Mouse (Mus musculus): ENCODE results near the gene Serp2. TPM values are rescaled to one million over a fixed set of nuclear protein-coding genes. Genes with fewer than 3 reads are reported as not detected.

Gene Serp2
- total and polyA plus RNA-seq, 2 experiments, result 0.37 TPM; not detected in 1

GRCm38 (mm10) chr14:76592721-76593120 lies 36.0 kb upstream of the Serp2 start:
- Histone ChIP-seq H3K79me2 (ENCODE audit: control insufficient read depth, insufficient read depth, low read length) (no peaks in the 10 kb centered on the region), H3K9ac (ENCODE audit: low read depth, low read length) (no peak overlapping the region), H3K36me3 (ENCODE audit: control insufficient read depth, insufficient read depth, low read length) (no peaks in the 10 kb centered on the region), H3K4me1 (ENCODE audit: control insufficient read depth, insufficient read depth, low read length) (no peaks in the 10 kb centered on the region), H3K4me3 (ENCODE audit: insufficient read depth, low read depth, low read length) (no peak overlapping the region), H3K27ac (replicated peaks; ENCODE audit: insufficient read depth, low read depth, low read length) (no peak overlapping the region), H3K27me3 (ENCODE audit: control insufficient read depth, insufficient read depth, low read length) (no peaks in the 10 kb centered on the region)
- WGBS, result 93% methylated on average over 12 of the region's 12 CpGs
- DNase-seq (ENCODE audit: extremely low read depth, low read depth, low spot score), result peak; percentile 15
- TF ChIP-seq CTCF (IDR thresholded peaks at IDR 0.05; ENCODE audit: low read depth, low read length), result no peak
- no peak for TF ChIP-seq POLR2A (IDR thresholded peaks at IDR 0.05; ENCODE audit: extremely low read depth, insufficient read depth, low read length)

- no peak overlapping the region for H3K4me3 ChIP-seq (ENCODE audit: insufficient read depth, low read depth, low read length)
- H3K9ac ChIP-seq (ENCODE audit: low read depth, low read length), result no peak overlapping the region
- 51% methylated on average over 6 of the region's 6 CpGs for WGBS
- H3K27ac ChIP-seq (replicated peaks; ENCODE audit: insufficient read depth, low read depth, low read length), result no peak overlapping the region
- H3K36me3 ChIP-seq (ENCODE audit: control insufficient read depth, insufficient read depth, low read length), result no peaks in the 10 kb centered on the region
- TF ChIP-seq CTCF (IDR thresholded peaks at IDR 0.05; ENCODE audit: low read depth, low read length), result no peak
- TF ChIP-seq POLR2A (IDR thresholded peaks at IDR 0.05; ENCODE audit: extremely low read depth, insufficient read depth, low read length), result no peak
- no peaks in the 10 kb centered on the region for H3K27me3 ChIP-seq (ENCODE audit: control insufficient read depth, insufficient read depth, low read length)
- no peaks in the 10 kb centered on the region for H3K79me2 ChIP-seq (ENCODE audit: control insufficient read depth, insufficient read depth, low read length)
- peak; percentile 78 for DNase-seq (ENCODE audit: extremely low read depth, low read depth, low spot score)
- no peaks in the 10 kb centered on the region for H3K4me1 ChIP-seq (ENCODE audit: control insufficient read depth, insufficient read depth, low read length)
Measured at GRCm38 (mm10) chr14:76592090-76592489, 35.4 kb upstream of the Serp2 start.

GRCm38 (mm10) chr14:76590134-76590533 lies 33.4 kb upstream of the Serp2 start:
- no peaks in the 10 kb centered on the region for H3K36me3 ChIP-seq (ENCODE audit: control insufficient read depth, insufficient read depth, low read length)
- no peak for DNase-seq (ENCODE audit: extremely low read depth, low read depth, low spot score)
- H3K4me1 ChIP-seq (ENCODE audit: control insufficient read depth, insufficient read depth, low read length), result no peaks in the 10 kb centered on the region
- H3K27ac ChIP-seq (replicated peaks; ENCODE audit: insufficient read depth, low read depth, low read length), result no peak overlapping the region
- no peaks in the 10 kb centered on the region for H3K27me3 ChIP-seq (ENCODE audit: control insufficient read depth, insufficient read depth, low read length)
- no peak overlapping the region for H3K9ac ChIP-seq (ENCODE audit: low read depth, low read length)
- no peak overlapping the region for H3K4me3 ChIP-seq (ENCODE audit: insufficient read depth, low read depth, low read length)
- TF ChIP-seq POLR2A (IDR thresholded peaks at IDR 0.05; ENCODE audit: extremely low read depth, insufficient read depth, low read length) (no peak), CTCF (IDR thresholded peaks at IDR 0.05; ENCODE audit: low read depth, low read length) (no peak)
- no peaks in the 10 kb centered on the region for H3K79me2 ChIP-seq (ENCODE audit: control insufficient read depth, insufficient read depth, low read length)
- 79% methylated on average over 7 of the region's 7 CpGs for WGBS

DNA sequence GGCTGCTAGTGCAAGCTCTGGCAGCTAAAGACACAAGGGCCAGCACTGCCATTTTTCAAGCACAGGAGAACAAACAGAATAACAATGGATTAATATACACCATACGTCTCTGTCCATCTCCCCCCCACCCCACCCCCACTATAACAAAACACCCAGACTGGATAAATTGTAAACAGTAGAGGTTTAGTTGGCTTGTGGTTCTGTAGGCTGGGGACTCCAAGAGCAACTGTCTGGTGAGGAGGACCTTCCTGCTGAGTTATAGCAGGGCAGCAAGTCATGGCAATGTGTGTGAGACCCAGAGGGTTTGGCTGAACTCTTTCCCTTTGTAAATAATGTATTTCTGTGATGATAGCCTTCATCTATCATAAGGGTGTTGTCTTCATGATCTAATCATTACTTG lies 33.0 kb upstream of the Serp2 start:
- Histone ChIP-seq H3K36me3 (ENCODE audit: control insufficient read depth, insufficient read depth, low read length) (no peaks in the 10 kb centered on the region), H3K9ac (ENCODE audit: low read depth, low read length) (no peak overlapping the region), H3K27me3 (ENCODE audit: control insufficient read depth, insufficient read depth, low read length) (no peaks in the 10 kb centered on the region), H3K4me3 (ENCODE audit: insufficient read depth, low read depth, low read length) (no peak overlapping the region), H3K79me2 (ENCODE audit: control insufficient read depth, insufficient read depth, low read length) (no peaks in the 10 kb centered on the region), H3K4me1 (ENCODE audit: control insufficient read depth, insufficient read depth, low read length) (no peaks in the 10 kb centered on the region), H3K27ac (replicated peaks; ENCODE audit: insufficient read depth, low read depth, low read length) (no peak overlapping the region)
- WGBS, result 92% methylated on average over 1 of the region's 1 CpGs
- TF ChIP-seq POLR2A (IDR thresholded peaks at IDR 0.05; ENCODE audit: extremely low read depth, insufficient read depth, low read length) (no peak), CTCF (IDR thresholded peaks at IDR 0.05; ENCODE audit: low read depth, low read length) (no peak)
- no peak for DNase-seq (ENCODE audit: extremely low read depth, low read depth, low spot score)

GRCm38 (mm10) chr14:76585831-76586405 lies 29.2 kb upstream of the Serp2 start:
- TF ChIP-seq CTCF (IDR thresholded peaks at IDR 0.05; ENCODE audit: low read depth, low read length) (no peak), POLR2A (IDR thresholded peaks at IDR 0.05; ENCODE audit: extremely low read depth, insufficient read depth, low read length) (no peak)
- no peaks in the 10 kb centered on the region for H3K27me3 ChIP-seq (ENCODE audit: control insufficient read depth, insufficient read depth, low read length)
- H3K79me2 ChIP-seq (ENCODE audit: control insufficient read depth, insufficient read depth, low read length), result no peaks in the 10 kb centered on the region
- H3K4me3 ChIP-seq (ENCODE audit: insufficient read depth, low read depth, low read length), result no peak overlapping the region
- 37% methylated on average over 13 of the region's 13 CpGs for WGBS
- no peaks in the 10 kb centered on the region for H3K4me1 ChIP-seq (ENCODE audit: control insufficient read depth, insufficient read depth, low read length)
- no peak overlapping the region for H3K9ac ChIP-seq (ENCODE audit: low read depth, low read length)
- DNase-seq (ENCODE audit: extremely low read depth, low read depth, low spot score), result no peak
- no peak overlapping the region for H3K27ac ChIP-seq (replicated peaks; ENCODE audit: insufficient read depth, low read depth, low read length)
- no peaks in the 10 kb centered on the region for H3K36me3 ChIP-seq (ENCODE audit: control insufficient read depth, insufficient read depth, low read length)

GRCm38 (mm10) chr14:76583985-76584384 lies 27.3 kb upstream of the Serp2 start:
- H3K4me3 ChIP-seq (ENCODE audit: insufficient read depth, low read depth, low read length), result no peak overlapping the region
- no peak overlapping the region for H3K27ac ChIP-seq (replicated peaks; ENCODE audit: insufficient read depth, low read depth, low read length)
- H3K4me1 ChIP-seq (ENCODE audit: control insufficient read depth, insufficient read depth, low read length), result no peaks in the 10 kb centered on the region
- no peaks in the 10 kb centered on the region for H3K79me2 ChIP-seq (ENCODE audit: control insufficient read depth, insufficient read depth, low read length)
- no peaks in the 10 kb centered on the region for H3K36me3 ChIP-seq (ENCODE audit: control insufficient read depth, insufficient read depth, low read length)
- TF ChIP-seq POLR2A (IDR thresholded peaks at IDR 0.05; ENCODE audit: extremely low read depth, insufficient read depth, low read length), result no peak
- no peak for TF ChIP-seq CTCF (IDR thresholded peaks at IDR 0.05; ENCODE audit: low read depth, low read length)
- H3K27me3 ChIP-seq (ENCODE audit: control insufficient read depth, insufficient read depth, low read length), result no peaks in the 10 kb centered on the region
- H3K9ac ChIP-seq (ENCODE audit: low read depth, low read length), result no peak overlapping the region
- 73% methylated on average over 7 of the region's 7 CpGs for WGBS
- no peak for DNase-seq (ENCODE audit: extremely low read depth, low read depth, low spot score)

Measured in liver, adult 2 months (tissue).